Mouse (Mus musculus) ovary, postnatal 14 days (tissue): Measurements from ENCODE around the gene Erc2.
A peak's percentile ranks its signal among the peaks of the same experiment; 100 is the strongest.

Experiments
- DNase-seq: peaks from one replicate; pipeline ENCODE4 v3.0.0; 2022; ENCODE audit warnings: low spot score

Erc2 gene

GRCm38 (mm10) chr14:28445737-28446136, 823.5 kb downstream of the Erc2 start:
- DNase-seq, result peak; percentile 13

- DNase-seq, result no peak
Measured at GRCm38 (mm10) chr14:28451771-28452170, 829.5 kb downstream of the Erc2 start.

GRCm38 (mm10) chr14:28456372-28457076, 834.3 kb downstream of the Erc2 start:
- peak; percentile 13 for DNase-seq

GRCm38 (mm10) chr14:28457428-28457827, 835.2 kb downstream of the Erc2 start:
- DNase-seq, result no peak

GRCm38 (mm10) chr14:28467956-28468355, 845.7 kb downstream of the Erc2 start:
- no peak for DNase-seq

- no peak for DNase-seq
Measured at GRCm38 (mm10) chr14:28469696-28470095, 847.5 kb downstream of the Erc2 start.

GRCm38 (mm10) chr14:28470212-28470611, 848.0 kb downstream of the Erc2 start:
- no peak for DNase-seq

GRCm38 (mm10) chr14:28475012-28475411, 852.8 kb downstream of the Erc2 start:
- no peak for DNase-seq

GRCm38 (mm10) chr14:28475421-28475820, 853.2 kb downstream of the Erc2 start:
- DNase-seq, result no peak

GRCm38 (mm10) chr14:28476746-28477145, 854.5 kb downstream of the Erc2 start:
- no peak for DNase-seq

GRCm38 (mm10) chr14:28480866-28481265, 858.6 kb downstream of the Erc2 start:
- no peak for DNase-seq

- DNase-seq, result no peak
Measured at GRCm38 (mm10) chr14:28493806-28494205, 871.6 kb downstream of the Erc2 start.

GRCm38 (mm10) chr14:28494273-28494672, 872.0 kb downstream of the Erc2 start:
- DNase-seq, result no peak

- DNase-seq, result no peak
Measured at GRCm38 (mm10) chr14:28501216-28501878, 879.1 kb downstream of the Erc2 start.

- no peak for DNase-seq
Measured at GRCm38 (mm10) chr14:28503276-28503675, 881.0 kb downstream of the Erc2 start.

- DNase-seq, result no peak
Measured at GRCm38 (mm10) chr14:28504101-28505050, 882.1 kb downstream of the Erc2 start, which contains the start of gene Wnt5a. Wnt5a (plus strand) TSS chr14:28504750.

- DNase-seq, result no peak
Measured at GRCm38 (mm10) chr14:28505051-28505585, 882.9 kb downstream of the Erc2 start.

- no peak for DNase-seq
Measured at GRCm38 (mm10) chr14:28505586-28506375, 883.6 kb downstream of the Erc2 start.

- peak; percentile 51 for DNase-seq
Measured at GRCm38 (mm10) chr14:28506376-28506831, 884.2 kb downstream of the Erc2 start.

- DNase-seq, result no peak
Measured at GRCm38 (mm10) chr14:28507011-28507410, 884.8 kb downstream of the Erc2 start.

- peak; percentile 65 for DNase-seq
Measured at GRCm38 (mm10) chr14:28507471-28507870, 885.2 kb downstream of the Erc2 start.
